Mouse (Mus musculus) cortical plate, adult 2 months (tissue): ENCODE data around the gene Mast4. TPM values are rescaled to one million over a fixed set of nuclear protein-coding genes. Genes with fewer than 3 reads are reported as not detected.

Source experiments
- H3K27ac ChIP-seq: fragments of 200-500 bp; 2 replicates; pipeline ENCODE4 v1.5.1; 2012; ENCODE audit warnings: low read length, control low read depth, inconsistent platforms; ENCODE audit not compliant: insufficient read depth
- H3K4me1 ChIP-seq: fragments of 200-500 bp; 2 replicates; pipeline ENCODE4 v1.6.1; 2011; ENCODE audit warnings: low read length; ENCODE audit not compliant: control insufficient read depth, insufficient read depth
- H3K4me3 ChIP-seq: fragments of 200-500 bp; 2 replicates; pipeline ENCODE4 v1.5.1; 2011; ENCODE audit warnings: mild to moderate bottlenecking, low read length, control low read depth; ENCODE audit not compliant: insufficient read depth
- CTCF ChIP-seq: fragments of 200-500 bp; IDR thresholded peaks from 2 replicates; pipeline ENCODE4 v1.5.1; 2011; ENCODE audit warnings: mild to moderate bottlenecking, control low read depth, low read length; ENCODE audit not compliant: insufficient read depth; ENCODE audit errors: extremely low read depth
- POLR2A ChIP-seq: fragments of 200-500 bp; IDR thresholded peaks from 2 replicates; pipeline ENCODE4 v1.6.1; 2011; ENCODE audit warnings: mild to moderate bottlenecking, low read length, control low read depth; ENCODE audit not compliant: insufficient read depth; ENCODE audit errors: extremely low read depth
- polyA plus RNA-seq: library from polyadenylated mRNA; depleted of rRNA; stranded (reverse); fragments of >200 nt; gene quantifications from 2 replicates; pipeline ENCODE4 v1.2.3, GENCODE M21; 2012

Mast4 gene
- polyA plus RNA-seq, 1 experiment: 19.6 TPM

GRCm38 (mm10) chr13:103119728-103120127, 214.6 kb downstream of the Mast4 start:
- H3K4me1 ChIP-seq: no peaks in the 10 kb centered on the region; the same call in 1 of the 2 replicates
- no peak overlapping the region for H3K4me3 ChIP-seq
- H3K27ac ChIP-seq: no peak overlapping the region
- TF ChIP-seq CTCF (no peak), POLR2A (no peak)

- Histone ChIP-seq H3K4me3 (no peak overlapping the region), H3K27ac (no peak overlapping the region), H3K4me1 (no peaks in the 10 kb centered on the region)
- TF ChIP-seq POLR2A (no peak), CTCF (no peak)
Observed at GRCm38 (mm10) chr13:103115116-103115515, 219.2 kb downstream of the Mast4 start.

- Histone ChIP-seq H3K27ac (no peak overlapping the region), H3K4me3 (no peak overlapping the region)
- TF ChIP-seq CTCF (no peak), POLR2A (no peak)
Observed at GRCm38 (mm10) chr13:103114274-103114673, 220.0 kb downstream of the Mast4 start.

GRCm38 (mm10) chr13:103109872-103110271, 224.4 kb downstream of the Mast4 start:
- Histone ChIP-seq H3K4me1 (no peaks in the 10 kb centered on the region; the same call in 1 of the 2 replicates), H3K27ac (no peak overlapping the region), H3K4me3 (peak overlapping the region; percentile 0; the same call in 1 of the 2 replicates)
- no peak for TF ChIP-seq POLR2A
- TF ChIP-seq CTCF: peak; percentile 88

More at GRCm38 (mm10) chr13:103114274-103114673, 220.0 kb downstream of the Mast4 start:
- H3K4me1 ChIP-seq: no peaks in the 10 kb centered on the region; the same call in 1 of the 2 replicates

- TF ChIP-seq POLR2A: no peak
- TF ChIP-seq CTCF: no peak
Observed at GRCm38 (mm10) chr13:103107362-103107761, 226.9 kb downstream of the Mast4 start.

GRCm38 (mm10) chr13:103102598-103102997, 231.7 kb downstream of the Mast4 start:
- H3K27ac ChIP-seq: no peak overlapping the region
- no peak for TF ChIP-seq CTCF
- TF ChIP-seq POLR2A: no peak
- H3K4me1 ChIP-seq: no peaks in the 10 kb centered on the region
- no peak overlapping the region for H3K4me3 ChIP-seq

More at GRCm38 (mm10) chr13:103107362-103107761, 226.9 kb downstream of the Mast4 start:
- Histone ChIP-seq H3K4me3 (no peak overlapping the region), H3K4me1 (no peaks in the 10 kb centered on the region; the same call in 1 of the 2 replicates), H3K27ac (no peak overlapping the region)

- H3K4me1 ChIP-seq: no peaks in the 10 kb centered on the region
- H3K4me3 ChIP-seq: peak overlapping the region; percentile 44
- no peak overlapping the region for H3K27ac ChIP-seq
- TF ChIP-seq POLR2A (peak; percentile 66), CTCF (no peak)
Observed at GRCm38 (mm10) chr13:103096346-103097150, 237.7 kb downstream of the Mast4 start.

GRCm38 (mm10) chr13:103095491-103095890, 238.8 kb downstream of the Mast4 start:
- H3K27ac ChIP-seq: no peak overlapping the region
- H3K4me1 ChIP-seq: no peaks in the 10 kb centered on the region
- no peak overlapping the region for H3K4me3 ChIP-seq
- TF ChIP-seq CTCF: no peak

- Histone ChIP-seq H3K27ac (no peak overlapping the region), H3K4me3 (no peak overlapping the region; the same call in 1 of the 2 replicates), H3K4me1 (no peaks in the 10 kb centered on the region)
- TF ChIP-seq CTCF (no peak), POLR2A (no peak)
Observed at GRCm38 (mm10) chr13:103094595-103094994, 239.7 kb downstream of the Mast4 start.

GRCm38 (mm10) chr13:103093713-103094112, 240.6 kb downstream of the Mast4 start:
- no peak overlapping the region for H3K27ac ChIP-seq
- H3K4me3 ChIP-seq: no peak overlapping the region
- TF ChIP-seq CTCF: no peak
- TF ChIP-seq POLR2A: no peak
- H3K4me1 ChIP-seq: no peaks in the 10 kb centered on the region
